Mouse (Mus musculus): Measurements from ENCODE around the gene Gm37240. TPM values are rescaled to one million over a fixed set of nuclear protein-coding genes. Genes with fewer than 3 reads are reported as not detected.

Gm37240 gene
- polyA plus RNA-seq, 1 experiment from 2014 or later = 3.0 TPM

- H3K36me3 ChIP-seq = no peaks in the 10 kb centered on the region
- no peak overlapping the region for H3K27ac ChIP-seq
- no peak for DNase-seq (ENCODE audit: low spot score)
- no peaks in the 10 kb centered on the region for H3K27me3 ChIP-seq (ENCODE audit: insufficient read depth, poor library complexity, severe bottlenecking)
- H3K4me1 ChIP-seq = no peaks in the 10 kb centered on the region
- 83% methylated on average over 4 of the region's 4 CpGs for WGBS
- no peaks in the 10 kb centered on the region for H3K9me3 ChIP-seq
- H3K4me3 ChIP-seq = no peak overlapping the region
These were observed 555.0 kb downstream of the Gm37240 start for GRCm38 (mm10) chr3:85332276-85332675.

DNA sequence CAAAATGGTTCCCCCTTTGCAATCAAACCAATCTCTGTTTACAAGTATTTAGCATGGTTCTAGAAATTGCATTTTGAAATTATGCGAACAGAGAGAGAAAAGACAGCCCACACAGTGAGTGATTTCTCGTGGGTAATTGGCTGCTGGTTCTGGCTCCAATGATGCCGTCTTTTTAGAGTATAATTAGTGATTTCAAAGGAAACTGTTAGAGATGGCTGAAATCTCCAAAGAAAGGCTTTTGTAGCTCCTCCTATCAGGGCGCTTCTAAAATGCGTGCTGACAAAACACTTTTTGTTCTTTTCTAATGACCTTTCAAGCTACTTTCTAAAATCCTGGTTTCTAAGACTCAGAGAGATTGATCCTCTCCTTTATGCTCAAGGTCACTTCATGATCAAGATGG lies 569.1 kb downstream of the Gm37240 start:
- no peak for DNase-seq (ENCODE audit: low spot score)
- Histone ChIP-seq H3K4me3 (no peak overlapping the region), H3K4me1 (peaks cover 9% of the 10 kb centered on the region; the same call in 1 of the 2 replicates), H3K36me3 (no peaks in the 10 kb centered on the region), H3K27me3 (ENCODE audit: insufficient read depth, poor library complexity, severe bottlenecking) (no peaks in the 10 kb centered on the region; the same call in 1 of the 2 replicates), H3K27ac (no peak overlapping the region), H3K9me3 (no peaks in the 10 kb centered on the region)
- WGBS = 84% methylated on average over 5 of the region's 5 CpGs

GRCm38 (mm10) chr3:85317306-85317705 lies 570.0 kb downstream of the Gm37240 start:
- Histone ChIP-seq H3K36me3 (no peaks in the 10 kb centered on the region), H3K27ac (no peak overlapping the region), H3K9me3 (no peaks in the 10 kb centered on the region), H3K27me3 (ENCODE audit: insufficient read depth, poor library complexity, severe bottlenecking) (no peaks in the 10 kb centered on the region; the same call in 1 of the 2 replicates), H3K4me1 (peaks cover 9% of the 10 kb centered on the region; the same call in 1 of the 2 replicates), H3K4me3 (no peak overlapping the region)
- WGBS = 88% methylated on average over 4 of the region's 4 CpGs
- DNase-seq (ENCODE audit: low spot score) = no peak

DNA sequence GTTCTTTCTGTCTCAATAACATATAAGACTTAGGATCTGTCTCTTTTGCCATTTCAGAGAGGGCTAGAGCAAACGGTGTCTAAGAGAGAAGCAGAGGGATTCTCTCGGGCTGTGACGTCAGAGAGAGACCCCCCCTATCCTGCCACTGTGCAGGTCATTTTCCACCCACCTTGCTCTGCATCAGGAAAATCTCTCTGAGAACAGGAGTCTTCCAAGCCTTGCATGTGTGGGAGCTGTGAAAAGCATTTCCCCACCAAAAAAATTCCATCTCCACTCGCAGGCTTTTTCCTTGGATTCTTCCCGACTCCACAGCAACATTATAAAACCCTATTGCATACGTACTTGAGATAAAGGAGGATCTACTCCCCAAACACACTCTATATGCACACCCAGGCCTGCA lies 572.4 kb downstream of the Gm37240 start:
- WGBS = 80% methylated on average over 6 of the region's 6 CpGs
- H3K36me3 ChIP-seq = no peaks in the 10 kb centered on the region
- no peak for DNase-seq (ENCODE audit: low spot score)

DNA sequence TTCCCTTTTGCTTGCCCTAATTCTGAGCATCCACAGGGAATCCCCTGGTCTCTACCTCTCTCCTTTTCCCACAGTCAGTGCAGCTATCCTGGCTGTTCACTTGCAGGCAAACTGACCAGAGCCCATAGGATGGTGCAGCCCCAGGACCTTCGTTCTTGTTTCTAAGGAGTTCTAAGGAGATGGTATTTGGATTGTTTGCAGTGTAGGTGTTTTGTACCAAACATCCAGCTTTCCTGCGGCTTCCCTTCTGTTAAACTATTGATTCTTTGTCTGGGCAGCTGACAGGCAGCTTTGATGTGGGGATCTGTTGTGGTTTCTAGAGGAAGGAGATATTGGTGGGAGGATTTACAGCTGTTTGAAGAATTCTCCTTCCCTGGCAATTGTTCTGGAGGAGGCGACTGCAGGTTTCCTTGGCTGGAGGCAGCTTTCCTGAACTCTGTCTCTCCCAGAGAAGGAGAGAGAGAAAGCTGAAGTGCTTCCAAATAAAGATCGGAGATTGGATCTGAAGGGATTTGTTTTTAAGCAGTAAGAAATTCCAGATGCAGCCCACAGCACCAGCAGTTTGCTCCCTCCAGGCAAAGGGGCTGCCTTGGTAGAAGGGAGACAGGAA lies 573.6 kb downstream of the Gm37240 start:
- Histone ChIP-seq H3K27me3 (ENCODE audit: insufficient read depth, poor library complexity, severe bottlenecking) (no peaks in the 10 kb centered on the region; the same call in 1 of the 2 replicates), H3K27ac (0 out of 2 replicates have a peak overlapping the region, but pooled peaks have one; percentile 12), H3K4me3 (no peak overlapping the region), H3K4me1 (peaks cover 9% of the 10 kb centered on the region; the same call in 1 of the 2 replicates), H3K9me3 (no peaks in the 10 kb centered on the region), H3K36me3 (no peaks in the 10 kb centered on the region)
- WGBS = 37% methylated on average over 4 of the region's 4 CpGs
- DNase-seq (ENCODE audit: low spot score) = no peak

More for the DNA sequence above, 572.4 kb downstream of the Gm37240 start:
- Histone ChIP-seq H3K27ac (no peak overlapping the region), H3K9me3 (no peaks in the 10 kb centered on the region), H3K4me3 (no peak overlapping the region), H3K27me3 (ENCODE audit: insufficient read depth, poor library complexity, severe bottlenecking) (no peaks in the 10 kb centered on the region; the same call in 1 of the 2 replicates), H3K4me1 (peaks cover 9% of the 10 kb centered on the region; the same call in 1 of the 2 replicates)

DNA sequence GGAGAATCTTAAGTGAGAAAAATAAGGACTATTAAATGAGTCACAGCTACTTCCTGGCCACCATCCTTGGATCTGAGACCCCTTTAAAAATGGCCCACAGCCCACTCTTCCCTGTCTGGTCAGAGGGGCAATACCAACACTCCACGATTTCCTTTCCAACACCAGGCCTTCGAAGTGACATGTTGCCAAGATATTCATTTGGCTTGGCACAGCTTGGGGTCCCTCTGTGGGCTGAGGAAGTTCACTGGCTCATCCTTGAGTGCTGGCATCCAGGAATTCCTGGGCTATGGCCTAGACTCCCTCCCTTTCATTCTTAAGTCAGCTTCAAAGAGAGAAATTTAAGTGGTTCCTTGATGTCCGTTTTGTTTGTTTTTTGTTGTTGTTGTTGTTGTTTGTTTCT lies 576.1 kb downstream of the Gm37240 start:
- 77% methylated on average over 3 of the region's 3 CpGs for WGBS
- H3K9me3 ChIP-seq = no peaks in the 10 kb centered on the region
- peaks cover 9% of the 10 kb centered on the region; the same call in 1 of the 2 replicates for H3K4me1 ChIP-seq
- H3K36me3 ChIP-seq = no peaks in the 10 kb centered on the region
- no peak overlapping the region for H3K27ac ChIP-seq
- no peak overlapping the region for H3K4me3 ChIP-seq
- no peaks in the 10 kb centered on the region; the same call in 1 of the 2 replicates for H3K27me3 ChIP-seq (ENCODE audit: insufficient read depth, poor library complexity, severe bottlenecking)
- DNase-seq (ENCODE audit: low spot score) = no peak

DNA sequence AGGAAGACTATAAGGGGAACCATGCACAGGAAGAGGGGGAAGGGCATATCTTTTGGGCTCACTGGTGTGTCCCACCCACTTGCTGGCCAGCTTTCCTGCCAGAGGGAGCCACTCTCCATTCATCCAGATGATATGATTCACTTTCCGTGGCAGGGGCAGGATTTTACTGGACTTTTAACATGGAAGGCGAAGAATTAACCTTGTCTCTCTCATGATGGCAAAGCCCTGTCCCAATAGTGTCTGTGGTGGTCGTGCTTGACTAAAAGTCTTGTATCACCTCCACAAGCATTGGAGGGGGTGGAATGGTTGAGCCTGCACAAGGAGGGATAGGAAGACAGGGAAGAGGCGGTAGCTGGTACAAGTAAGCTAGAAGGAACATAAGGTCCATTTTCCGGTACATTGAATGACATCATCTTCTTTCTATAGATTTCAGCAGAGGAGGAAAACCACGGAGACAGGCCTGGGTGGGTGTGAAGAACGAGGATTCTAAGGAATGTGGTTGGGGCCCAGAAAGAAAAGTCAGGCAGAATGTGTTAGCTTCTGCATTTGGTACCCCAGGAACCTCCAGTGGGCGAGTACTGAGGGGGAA lies 576.8 kb downstream of the Gm37240 start:
- WGBS = 61% methylated on average over 8 of the region's 8 CpGs
- Histone ChIP-seq H3K4me3 (no peak overlapping the region), H3K27ac (no peak overlapping the region), H3K27me3 (ENCODE audit: insufficient read depth, poor library complexity, severe bottlenecking) (no peaks in the 10 kb centered on the region; the same call in 1 of the 2 replicates), H3K4me1 (peaks cover 9% of the 10 kb centered on the region; the same call in 1 of the 2 replicates), H3K9me3 (no peaks in the 10 kb centered on the region), H3K36me3 (no peaks in the 10 kb centered on the region)
- no peak for DNase-seq (ENCODE audit: low spot score)

DNA sequence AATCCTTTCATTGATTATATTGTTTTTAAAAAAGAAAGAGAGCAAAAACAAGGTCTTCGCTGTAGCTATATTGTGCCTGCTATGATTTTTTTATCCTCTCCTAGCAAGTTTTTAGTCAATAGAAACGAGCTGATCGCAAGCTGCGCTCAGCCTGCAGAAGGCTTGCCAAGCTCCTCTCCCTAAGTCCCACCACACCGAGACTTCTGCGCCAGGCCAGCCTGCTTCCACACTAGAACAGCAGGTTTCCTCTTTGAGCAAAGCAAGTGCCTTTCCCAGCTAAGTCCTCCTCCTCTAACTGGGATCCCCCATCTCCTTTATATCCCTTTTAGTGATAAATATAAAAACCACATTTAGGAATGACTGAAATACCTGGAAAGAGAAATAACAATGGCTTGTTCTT lies 578.1 kb downstream of the Gm37240 start:
- Histone ChIP-seq H3K4me3 (no peak overlapping the region), H3K27ac (no peak overlapping the region), H3K4me1 (peaks cover 6% of the 10 kb centered on the region; the same call in 1 of the 2 replicates), H3K27me3 (ENCODE audit: insufficient read depth, poor library complexity, severe bottlenecking) (no peaks in the 10 kb centered on the region), H3K9me3 (no peaks in the 10 kb centered on the region), H3K36me3 (no peaks in the 10 kb centered on the region)
- WGBS = 92% methylated on average over 6 of the region's 6 CpGs
- no peak for DNase-seq (ENCODE audit: low spot score)

DNA sequence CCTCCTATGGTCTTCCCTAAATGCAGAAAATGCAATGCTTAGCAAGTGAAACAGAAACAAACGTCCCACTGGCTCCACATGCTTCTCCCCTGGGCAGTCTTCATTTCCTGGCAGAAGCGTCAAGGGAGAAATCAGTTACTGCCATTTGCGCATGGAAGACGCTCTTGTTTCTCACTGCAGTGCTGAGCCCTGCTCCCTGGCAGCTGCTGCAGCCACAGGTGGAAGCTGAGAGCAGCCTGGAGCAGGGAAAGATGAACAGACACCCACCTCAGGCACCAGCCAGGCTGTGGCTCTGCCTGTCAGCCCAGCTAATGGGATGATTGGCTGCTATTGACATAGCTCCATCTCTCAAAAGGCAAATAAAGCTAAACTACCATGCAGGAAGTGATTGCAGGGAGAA lies 578.6 kb downstream of the Gm37240 start:
- WGBS = 79% methylated on average over 4 of the region's 4 CpGs
- H3K4me3 ChIP-seq = no peak overlapping the region
- no peak for DNase-seq (ENCODE audit: low spot score)
- H3K36me3 ChIP-seq = no peaks in the 10 kb centered on the region
- H3K27ac ChIP-seq = no peak overlapping the region
- no peaks in the 10 kb centered on the region for H3K9me3 ChIP-seq
- H3K27me3 ChIP-seq (ENCODE audit: insufficient read depth, poor library complexity, severe bottlenecking) = no peaks in the 10 kb centered on the region
- peaks cover 2% of the 10 kb centered on the region; the same call in 1 of the 2 replicates for H3K4me1 ChIP-seq

- Histone ChIP-seq H3K9me3 (no peaks in the 10 kb centered on the region), H3K4me1 (no peaks in the 10 kb centered on the region), H3K27me3 (ENCODE audit: insufficient read depth, poor library complexity, severe bottlenecking) (no peaks in the 10 kb centered on the region), H3K4me3 (no peak overlapping the region), H3K27ac (no peak overlapping the region), H3K36me3 (no peaks in the 10 kb centered on the region)
- WGBS = 84% methylated on average over 3 of the region's 3 CpGs
- DNase-seq (ENCODE audit: low spot score) = no peak
These were observed 585.5 kb downstream of the Gm37240 start for GRCm38 (mm10) chr3:85301851-85302250.

DNA sequence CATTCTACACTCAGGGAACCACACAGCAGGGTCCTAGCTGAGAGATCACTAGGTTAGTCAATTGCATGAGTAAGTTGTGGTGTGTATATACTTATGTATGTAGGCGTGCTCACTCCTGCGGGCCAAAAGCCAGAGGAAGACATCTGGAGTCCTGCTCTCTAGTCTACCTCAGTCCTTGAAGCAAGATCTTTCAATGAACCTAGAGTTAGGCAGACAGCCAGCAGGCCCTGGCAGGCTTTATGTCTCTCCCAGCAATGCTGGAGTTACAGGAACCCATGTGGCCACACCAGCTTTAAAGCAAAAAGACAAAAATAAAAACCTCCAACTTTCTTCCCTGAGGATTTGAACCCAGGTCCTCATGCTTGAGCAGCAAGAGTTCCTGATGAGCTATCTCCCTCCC lies 586.0 kb downstream of the Gm37240 start:
- no peaks in the 10 kb centered on the region for H3K27me3 ChIP-seq (ENCODE audit: insufficient read depth, poor library complexity, severe bottlenecking)
- 95% methylated on average over 2 of the region's 2 CpGs for WGBS
- H3K4me3 ChIP-seq = no peak overlapping the region
- H3K9me3 ChIP-seq = no peaks in the 10 kb centered on the region
- no peaks in the 10 kb centered on the region for H3K36me3 ChIP-seq
- DNase-seq (ENCODE audit: low spot score) = no peak
- no peaks in the 10 kb centered on the region for H3K4me1 ChIP-seq
- H3K27ac ChIP-seq = no peak overlapping the region

- Histone ChIP-seq H3K36me3 (no peaks in the 10 kb centered on the region), H3K27me3 (ENCODE audit: insufficient read depth, poor library complexity, severe bottlenecking) (no peaks in the 10 kb centered on the region), H3K4me1 (no peaks in the 10 kb centered on the region), H3K9me3 (no peaks in the 10 kb centered on the region), H3K27ac (no peak overlapping the region), H3K4me3 (no peak overlapping the region)
- no peak for DNase-seq (ENCODE audit: low spot score)
- 81% methylated on average over 18 of the region's 18 CpGs for WGBS
These were observed 587.4 kb downstream of the Gm37240 start for GRCm38 (mm10) chr3:85299649-85300550.

GRCm38 (mm10) chr3:85295229-85295628 lies 592.1 kb downstream of the Gm37240 start:
- no peak for DNase-seq (ENCODE audit: low spot score)
- Histone ChIP-seq H3K27ac (no peak overlapping the region), H3K9me3 (no peaks in the 10 kb centered on the region), H3K36me3 (no peaks in the 10 kb centered on the region), H3K4me1 (no peaks in the 10 kb centered on the region), H3K4me3 (no peak overlapping the region), H3K27me3 (ENCODE audit: insufficient read depth, poor library complexity, severe bottlenecking) (no peaks in the 10 kb centered on the region)
- 81% methylated on average over 9 of the region's 9 CpGs for WGBS
